Mouse (Mus musculus) adrenal gland, adult 2 months (tissue): ENCODE results near the gene Fam24a. TPM values are rescaled to one million over a fixed set of nuclear protein-coding genes. Genes with fewer than 3 reads are reported as not detected.

ENCODE experiments used
- polyA plus RNA-seq: library from polyadenylated mRNA; depleted of rRNA; stranded (reverse); fragments of >200 nt; gene quantifications from 2 replicates; pipeline ENCODE4 v1.2.3, GENCODE M21; 2012; rRNA removed
- total RNA-seq, 2 experiments: library from RNA; stranded (reverse); gene quantifications; 2 replicates each; pipeline ENCODE4 v1.2.3; 2021

The Fam24a gene
- total and polyA plus RNA-seq, 3 experiments, result not detected

Other genes with a start within 250 kb of the Fam24a start
- gene 4933402N03Rik, start 187.6 kb upstream of the Fam24a start, total RNA-seq, result not detected
- gene 4933402N03Rik, start 187.6 kb upstream of the Fam24a start, polyA plus RNA-seq, result not detected in 2 replicates
- gene 5430419D17Rik, start 159.5 kb upstream of the Fam24a start, total RNA-seq, result not detected
- gene 5430419D17Rik, start 159.5 kb upstream of the Fam24a start, polyA plus RNA-seq, result not detected in 2 replicates
- not detected for gene Cuzd1, start 11.6 kb upstream of the Fam24a start, total RNA-seq
- not detected in 2 replicates for gene Cuzd1, start 11.6 kb upstream of the Fam24a start, polyA plus RNA-seq
- gene Fam24b, start 4.3 kb upstream of the Fam24a start, total RNA-seq, result not detected
- not detected in 2 replicates for gene Fam24b, start 4.3 kb upstream of the Fam24a start, polyA plus RNA-seq
- gene 2310057M21Rik, start 28.9 kb downstream of the Fam24a start, total RNA-seq, result 10 to 100 TPM; 13.0 to 13.1 TPM
- gene 2310057M21Rik, start 28.9 kb downstream of the Fam24a start, polyA plus RNA-seq, result 6.6 and 8.8 TPM in 2 replicates
- 10 to 100 TPM; 21.3 to 26.2 TPM for gene Pstk, start 37.3 kb downstream of the Fam24a start, total RNA-seq
- gene Pstk, start 37.3 kb downstream of the Fam24a start, polyA plus RNA-seq, result 71.2 and 91.3 TPM in 2 replicates
- gene Ikzf5, start 76.7 kb downstream of the Fam24a start, total RNA-seq, result 10 to 100 TPM; 36.8 to 37.2 TPM
- 7.4 and 7.9 TPM in 2 replicates for gene Ikzf5, start 76.7 kb downstream of the Fam24a start, polyA plus RNA-seq
- 100 to 1,000 TPM; 228 to 655 TPM for gene Acadsb, start 76.7 kb downstream of the Fam24a start, total RNA-seq
- gene Acadsb, start 76.7 kb downstream of the Fam24a start, polyA plus RNA-seq, result 14.5 and 24.4 TPM in 2 replicates
- not detected for gene Hmx3, start 209.0 kb downstream of the Fam24a start, total RNA-seq
- not detected in 2 replicates for gene Hmx3, start 209.0 kb downstream of the Fam24a start, polyA plus RNA-seq
- not detected for gene Hmx2, start 214.9 kb downstream of the Fam24a start, total RNA-seq
- not detected in 2 replicates for gene Hmx2, start 214.9 kb downstream of the Fam24a start, polyA plus RNA-seq
- gene Bub3, start 226.4 kb downstream of the Fam24a start, total RNA-seq, result 10 to 100 TPM; 67.0 to 82.2 TPM
- 31.8 and 39.6 TPM in 2 replicates for gene Bub3, start 226.4 kb downstream of the Fam24a start, polyA plus RNA-seq